Mouse (Mus musculus) liver, embryonic 11.5 days (tissue): Measurements from ENCODE around the gene Cars2. TPM values are rescaled to one million over a fixed set of nuclear protein-coding genes. Genes with fewer than 3 reads are reported as not detected.

Source experiments
- ATAC-seq: fragments of 200-750 bp; cut with Nextera tagmentation; replicated peaks from 2 replicates; pipeline ENCODE4 v1.8.0; 2017; ENCODE audit warnings: moderate number of reproducible peaks, mild to moderate bottlenecking, moderate TSS enrichment, moderate library complexity; ENCODE audit not compliant: low FRiP score
- DNase-seq: peaks from one replicate; pipeline ENCODE4 v3.0.0-alpha.2; 2017; ENCODE audit warnings: low spot score
- H3K27ac ChIP-seq: fragments of 300-500 bp; sonication (generic); 2 replicates; pipeline ENCODE4 v1.5.1; 2014; ENCODE audit warnings: mild to moderate bottlenecking, low read depth, low read length, control low read depth
- H3K27me3 ChIP-seq: fragments of 300-500 bp; sonication (generic); replicated peaks from 2 replicates; pipeline ENCODE4 v1.6.1; 2014; ENCODE audit warnings: low read length, mixed read lengths; ENCODE audit not compliant: control insufficient read depth, insufficient read depth
- H3K36me3 ChIP-seq: fragments of 300-500 bp; sonication (generic); 2 replicates; pipeline ENCODE4 v1.6.1; 2014; ENCODE audit warnings: mild to moderate bottlenecking, low read length, moderate library complexity, mixed read lengths; ENCODE audit not compliant: control insufficient read depth, insufficient read depth
- H3K4me1 ChIP-seq: fragments of 300-500 bp; sonication (generic); replicated peaks from 2 replicates; pipeline ENCODE4 v1.6.1; 2014; ENCODE audit warnings: low read length, mixed read lengths; ENCODE audit not compliant: control insufficient read depth, insufficient read depth
- H3K4me2 ChIP-seq: fragments of 300-500 bp; sonication (generic); 2 replicates; pipeline ENCODE4 v1.6.1; 2014; ENCODE audit warnings: mild to moderate bottlenecking, control low read depth, moderate library complexity
- H3K4me3 ChIP-seq: fragments of 300-500 bp; sonication (generic); 2 replicates; pipeline ENCODE4 v1.5.1; 2014; ENCODE audit warnings: low read depth, low read length, control low read depth
- H3K9ac ChIP-seq: fragments of 300-500 bp; sonication (generic); 2 replicates; pipeline ENCODE4 v1.6.1; 2014; ENCODE audit warnings: low read depth, low read length, control low read depth
- H3K9me3 ChIP-seq: fragments of 300-500 bp; sonication (generic); 2 replicates; pipeline ENCODE4 v1.6.1; 2016; ENCODE audit warnings: low read length, inconsistent platforms, mixed read lengths; ENCODE audit not compliant: control insufficient read depth
- WGBS: fragments of 180-500 bp; shearing (Covaris S2); extraction: QIAGEN DNeasy Blood & Tissue Kit; methylation state at CpG from one replicate; pipeline ENCODE4 v1.1.7; 2014; 5-methylcytosine and 5-hydroxymethylcytosine counted together
- polyA plus RNA-seq: library from polyadenylated mRNA; unstranded; fragments of >200 nt; fragmentation: Nextera tagmentation; extraction: Ambion mirVana; gene quantifications from 2 replicates; pipeline ENCODE4 v1.2.1, GENCODE M21; 2014

The Cars2 gene
- polyA plus RNA-seq, 1 experiment from 2014 or later = 33.1 TPM

- peaks cover 32% of the 10 kb centered on the region for H3K4me1 ChIP-seq
- peaks cover 52% of the 10 kb centered on the region for H3K36me3 ChIP-seq
- DNase-seq (no peak), ATAC-seq (peak; percentile 86)
- 54% methylated on average over 9 of the region's 9 CpGs for WGBS
- no peaks in the 10 kb centered on the region for H3K27me3 ChIP-seq
- no peaks in the 10 kb centered on the region for H3K9me3 ChIP-seq
- H3K4me2 ChIP-seq = peak overlapping the region; percentile 45
- peak overlapping the region; percentile 17 for H3K9ac ChIP-seq
- peak overlapping the region; percentile 83 for H3K27ac ChIP-seq
- H3K4me3 ChIP-seq = no peak overlapping the region
Measured at GRCm38 (mm10) chr8:11512711-11513110, 37.9 kb downstream of the Cars2 start.

GRCm38 (mm10) chr8:11510971-11511370 is 39.6 kb downstream of the Cars2 start:
- no peak for ATAC-seq
- WGBS = 91% methylated on average over 5 of the region's 5 CpGs
- no peaks in the 10 kb centered on the region for H3K27me3 ChIP-seq

GRCm38 (mm10) chr8:11508880-11509279 is 41.7 kb downstream of the Cars2 start:
- H3K4me1 ChIP-seq = peaks cover 26% of the 10 kb centered on the region
- no peaks in the 10 kb centered on the region for H3K27me3 ChIP-seq
- H3K4me2 ChIP-seq = no peak overlapping the region
- DNase-seq = no peak
- no peak overlapping the region for H3K27ac ChIP-seq
- peaks cover 63% of the 10 kb centered on the region for H3K36me3 ChIP-seq
- H3K4me3 ChIP-seq = no peak overlapping the region
- no peak overlapping the region for H3K9ac ChIP-seq
- 76% methylated on average over 10 of the region's 10 CpGs for WGBS
- ATAC-seq = no peak
- H3K9me3 ChIP-seq = no peaks in the 10 kb centered on the region

More at GRCm38 (mm10) chr8:11510971-11511370, 39.6 kb downstream of the Cars2 start:
- Histone ChIP-seq H3K4me2 (no peak overlapping the region), H3K27ac (no peak overlapping the region), H3K4me3 (no peak overlapping the region), H3K9me3 (no peaks in the 10 kb centered on the region), H3K4me1 (peaks cover 32% of the 10 kb centered on the region), H3K9ac (no peak overlapping the region), H3K36me3 (peaks cover 59% of the 10 kb centered on the region)
- no peak for DNase-seq

GRCm38 (mm10) chr8:11506802-11507201 is 43.8 kb downstream of the Cars2 start:
- DNase-seq = no peak
- Histone ChIP-seq H3K4me1 (peaks cover 5% of the 10 kb centered on the region), H3K9ac (no peak overlapping the region), H3K4me2 (no peak overlapping the region), H3K4me3 (no peak overlapping the region), H3K9me3 (no peaks in the 10 kb centered on the region), H3K36me3 (peaks cover 58% of the 10 kb centered on the region), H3K27me3 (no peaks in the 10 kb centered on the region), H3K27ac (no peak overlapping the region)
- ATAC-seq = peak; percentile 46; the same call in 1 of the 2 replicates
- 75% methylated on average over 6 of the region's 6 CpGs for WGBS

GRCm38 (mm10) chr8:11506074-11506473 is 44.5 kb downstream of the Cars2 start:
- Histone ChIP-seq H3K4me2 (no peak overlapping the region), H3K9me3 (no peaks in the 10 kb centered on the region), H3K9ac (no peak overlapping the region), H3K36me3 (peaks cover 52% of the 10 kb centered on the region), H3K27me3 (no peaks in the 10 kb centered on the region), H3K4me3 (no peak overlapping the region), H3K4me1 (no peaks in the 10 kb centered on the region), H3K27ac (no peak overlapping the region)
- DNase-seq (no peak), ATAC-seq (no peak)
- WGBS = 87% methylated on average over 14 of the region's 14 CpGs

GRCm38 (mm10) chr8:11503476-11504232 is 46.9 kb downstream of the Cars2 start:
- ATAC-seq (no peak), DNase-seq (no peak)
- H3K27me3 ChIP-seq = no peaks in the 10 kb centered on the region
- H3K9me3 ChIP-seq = no peaks in the 10 kb centered on the region
- no peak overlapping the region for H3K4me3 ChIP-seq
- peaks cover 35% of the 10 kb centered on the region for H3K36me3 ChIP-seq
- WGBS = 78% methylated on average over 13 of the region's 13 CpGs
- no peak overlapping the region for H3K9ac ChIP-seq
- H3K4me2 ChIP-seq = no peak overlapping the region
- H3K27ac ChIP-seq = no peak overlapping the region
- H3K4me1 ChIP-seq = peaks cover 3% of the 10 kb centered on the region

- Histone ChIP-seq H3K4me2 (peak overlapping the region; percentile 89), H3K9me3 (no peaks in the 10 kb centered on the region), H3K27ac (no peak overlapping the region), H3K36me3 (peaks cover 14% of the 10 kb centered on the region), H3K4me3 (peak overlapping the region; percentile 92), H3K9ac (no peak overlapping the region), H3K27me3 (no peaks in the 10 kb centered on the region), H3K4me1 (peaks cover 12% of the 10 kb centered on the region)
- ATAC-seq = no peak
- 75% methylated on average over 4 of the region's 4 CpGs for WGBS
- DNase-seq = no peak
Measured at GRCm38 (mm10) chr8:11498786-11499485, 51.6 kb downstream of the Cars2 start.

- Histone ChIP-seq H3K9me3 (no peaks in the 10 kb centered on the region), H3K9ac (peak overlapping the region; percentile 87), H3K4me1 (peaks cover 12% of the 10 kb centered on the region), H3K27ac (no peak overlapping the region), H3K27me3 (no peaks in the 10 kb centered on the region), H3K36me3 (peaks cover 8% of the 10 kb centered on the region), H3K4me2 (peak overlapping the region; percentile 89), H3K4me3 (peak overlapping the region; percentile 92)
- ATAC-seq (no peak), DNase-seq (no peak)
- 66% methylated on average over 12 of the region's 12 CpGs for WGBS
Measured at GRCm38 (mm10) chr8:11498281-11498680, 52.3 kb downstream of the Cars2 start.
